In the genomic region with DNA sequence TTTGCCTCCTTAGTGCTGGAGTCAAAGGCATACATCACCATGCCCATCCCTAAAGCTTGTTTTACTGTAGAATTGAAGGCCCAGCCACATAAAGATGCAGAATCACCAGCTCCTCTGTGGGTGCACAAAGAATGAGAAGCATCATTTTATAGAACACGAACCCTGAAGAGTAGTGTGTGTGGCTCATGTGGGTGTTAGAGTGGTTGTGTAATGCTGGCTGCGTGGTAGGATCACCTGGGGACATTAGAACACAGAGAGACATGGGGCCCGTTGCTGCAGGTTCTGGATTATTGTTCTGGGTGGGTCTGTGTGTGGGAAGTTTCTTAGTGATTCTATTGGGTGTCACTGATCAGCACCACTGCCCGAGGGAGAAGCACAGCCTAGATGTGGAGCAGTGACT, we compare ENCODE assay signal across 14 mouse cellular contexts. TPM values are rescaled to one million over a fixed set of nuclear protein-coding genes. Genes with fewer than 3 reads are reported as not detected.
"Had no signal": no experiment of that assay in that cellular context is flagged by ENCODE, and none has a peak within 500 bp of the region (broad histone marks: within the 10 kb centered on the region; RNA-seq: fewer than 3 reads in every experiment).

No protein-coding gene starts in this region.

- DNase-seq: kidney, adult 11 months; kidney, adult 8-10 months; kidney, postnatal 10 days; kidney, postnatal 36 days; liver, embryonic 13.5 days; lung, adult 2 months; lung, postnatal 14 days; lung, postnatal 4 days; midbrain, embryonic 14.5 days; thymus, adult 18-20 months; thymus, postnatal 14 days; thymus, postnatal 4 days had no signal

- H3K4me3 ChIP-seq: kidney, embryonic 15.5 days; liver, embryonic 13.5 days had no signal

- H3K27ac ChIP-seq: kidney, embryonic 15.5 days; liver, embryonic 13.5 days had no signal

- H3K4me1 ChIP-seq: kidney, embryonic 15.5 days; liver, embryonic 13.5 days had no signal

- H3K9me3 ChIP-seq: kidney, embryonic 15.5 days; liver, embryonic 13.5 days had no signal

- H3K27me3 ChIP-seq: kidney, embryonic 15.5 days; liver, embryonic 13.5 days had no signal

- H3K36me3 ChIP-seq: kidney, embryonic 15.5 days; liver, embryonic 13.5 days had no signal

RNA-seq across cellular contexts. Expression of a gene that starts 45.3 kb away (rescaled TPM):
- total RNA-seq: megakaryocyte progenitor cell, adult 5-6 weeks had no signal
